In the genomic region with DNA sequence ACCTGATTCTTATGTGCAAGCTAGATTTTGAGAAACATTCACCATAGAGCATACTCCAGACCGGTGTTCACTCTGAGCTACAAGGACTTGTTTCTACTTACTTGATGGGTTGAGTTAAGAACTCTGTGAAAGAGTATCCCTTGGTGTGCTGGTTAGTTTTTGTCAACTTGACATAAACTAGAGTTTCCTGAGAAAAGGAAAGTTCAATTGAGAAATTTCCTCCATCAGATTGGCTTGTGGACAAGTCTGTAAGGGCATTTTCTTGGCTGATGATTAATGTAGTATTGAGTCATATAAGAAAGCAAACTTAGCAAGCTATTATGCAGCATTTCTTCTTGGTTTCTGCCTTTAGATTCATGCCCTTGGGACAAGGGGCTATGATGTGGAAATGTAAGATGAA, we compare ENCODE assay signal across 21 mouse cellular contexts.
"Had no signal": no experiment of that assay in that cellular context is flagged by ENCODE, and none has a peak within 500 bp of the region (broad histone marks: within the 10 kb centered on the region; RNA-seq: fewer than 3 reads in every experiment).

No protein-coding gene starts in this region.

- H3K36me3 ChIP-seq: lung, embryonic 15.5 days; midbrain, embryonic 13.5 days; midbrain, embryonic 15.5 days; neural tube, embryonic 13.5 days; neural tube, embryonic 15.5 days had no signal

- H3K4me2 ChIP-seq: lung, embryonic 15.5 days; midbrain, embryonic 11.5 days; midbrain, embryonic 13.5 days; midbrain, embryonic 15.5 days; neural tube, embryonic 13.5 days; neural tube, embryonic 15.5 days had no signal

- DNase-seq: liver, postnatal 0 days; lung, adult 2 months; lung, postnatal 10 days; lung, postnatal 36 days; retina, postnatal 1 day; right cerebral cortex, adult 18-20 months; right cerebral cortex, postnatal 25 days; right cerebral cortex, postnatal 4 days; spleen, adult 18-20 months; thymus, adult 18-20 months; thymus, postnatal 14 days; thymus, postnatal 36 days had no signal

- H3K4me1 ChIP-seq: lung, embryonic 15.5 days; neural tube, embryonic 13.5 days; neural tube, embryonic 15.5 days had no signal

- H3K4me3 ChIP-seq: lung, embryonic 15.5 days; megakaryocyte, embryonic 14.5 days; midbrain, embryonic 13.5 days; midbrain, embryonic 15.5 days; myocyte; neural tube, embryonic 13.5 days; neural tube, embryonic 15.5 days had no signal

- ATAC-seq: liver, postnatal 0 days; midbrain, embryonic 13.5 days; midbrain, embryonic 15.5 days had no signal

- H3K27ac ChIP-seq: lung, embryonic 15.5 days; macrophage; midbrain, embryonic 13.5 days; midbrain, embryonic 15.5 days; neural tube, embryonic 13.5 days; neural tube, embryonic 15.5 days had no signal

- H3K27me3 ChIP-seq: lung, embryonic 15.5 days; megakaryocyte, embryonic 14.5 days; midbrain, embryonic 13.5 days; midbrain, embryonic 15.5 days; neural tube, embryonic 13.5 days; neural tube, embryonic 15.5 days had no signal

- H3K9me3 ChIP-seq: lung, embryonic 15.5 days; midbrain, embryonic 13.5 days; midbrain, embryonic 15.5 days; neural tube, embryonic 13.5 days; neural tube, embryonic 15.5 days had no signal

- H3K9ac ChIP-seq: liver, postnatal 0 days; lung, embryonic 15.5 days; midbrain, embryonic 13.5 days; midbrain, embryonic 15.5 days; neural tube, embryonic 13.5 days; neural tube, embryonic 15.5 days had no signal
